Mouse (Mus musculus) ES-E14 (cell line): Measurements from ENCODE around the gene Grip1. TPM values are rescaled to one million over a fixed set of nuclear protein-coding genes. Genes with fewer than 3 reads are reported as not detected.

Source experiments
- DNase-seq: peaks from one replicate; pipeline ENCODE4 v3.0.0-alpha.2; 2013; ENCODE audit warnings: low read depth, low spot score
- H3K27ac ChIP-seq: 2 replicates; pipeline ENCODE4 v1.5.1; 2012; ENCODE audit warnings: low read depth, mild to moderate bottlenecking, low read length, moderate library complexity, mixed read lengths; ENCODE audit not compliant: poor library complexity, insufficient read depth, severe bottlenecking
- H3K36me3 ChIP-seq: 2 replicates; pipeline ENCODE4 v1.6.1; 2012; ENCODE audit warnings: mild to moderate bottlenecking, low read length, moderate library complexity, mixed read lengths; ENCODE audit not compliant: control insufficient read depth, poor library complexity, insufficient read depth, severe bottlenecking
- H3K4me1 ChIP-seq, 2 experiments: fragments of 150-350 bp in 1 of 2; sonication (generic) in 1 of 2; 2 replicates each; pipeline ENCODE4 v1.6.1; 2012; ENCODE audit warnings: low read length in 2 of 2, mild to moderate bottlenecking in 1 of 2, mixed read lengths in 1 of 2; ENCODE audit not compliant: control insufficient read depth in 2 of 2, insufficient read depth in 2 of 2, poor library complexity in 1 of 2
- H3K4me3 ChIP-seq, 2 experiments: fragments of 150-350 bp in 1 of 2; sonication (generic) in 1 of 2; 2 replicates each; pipeline ENCODE4 v1.5.1; 2012; ENCODE audit warnings: low read length in 2 of 2, low read depth in 1 of 2, mild to moderate bottlenecking in 1 of 2, mixed read lengths in 1 of 2; ENCODE audit not compliant: insufficient read depth in 1 of 2, poor library complexity in 1 of 2, severe bottlenecking in 1 of 2
- H3K9ac ChIP-seq: 2 replicates; pipeline ENCODE4 v1.6.1; 2012; ENCODE audit warnings: low read depth, mild to moderate bottlenecking, low read length, mixed read lengths; ENCODE audit not compliant: poor library complexity, insufficient read depth, severe bottlenecking
- H3K9me3 ChIP-seq: fragments of 150-350 bp; sonication (generic); 2 replicates; pipeline ENCODE4 v1.6.1; 2012; ENCODE audit warnings: low read depth, mild to moderate bottlenecking, low read length; ENCODE audit not compliant: control insufficient read depth, insufficient read depth
- CHD2 ChIP-seq: IDR thresholded peaks from 2 replicates; pipeline ENCODE4 v1.6.1; 2014; ENCODE audit warnings: mild to moderate bottlenecking, low read depth, low read length, inconsistent platforms
- HCFC1 ChIP-seq: IDR thresholded peaks from 2 replicates; pipeline ENCODE4 v1.6.1; 2012; ENCODE audit warnings: low read length, inconsistent platforms, borderline replicate concordance; ENCODE audit not compliant: insufficient read depth
- MAFK ChIP-seq: IDR thresholded peaks from 2 replicates; pipeline ENCODE4 v1.6.1; 2014; ENCODE audit warnings: mild to moderate bottlenecking, low read depth, low read length, inconsistent platforms; ENCODE audit not compliant: insufficient read depth
- ZC3H11A ChIP-seq: IDR thresholded peaks from 2 replicates; pipeline ENCODE4 v1.6.1; 2012; ENCODE audit warnings: low read depth, mild to moderate bottlenecking, inconsistent platforms, low read length, borderline replicate concordance
- ZNF384 ChIP-seq: IDR thresholded peaks from 2 replicates; pipeline ENCODE4 v1.6.1; 2012; ENCODE audit warnings: low read depth, low read length, inconsistent platforms
- in situ Hi-C, 2 experiments: fragments of 600-800 bp; cut with MboI; formaldehyde crosslinking; loops; one replicate each; pipeline ENCODE4 v1.15.1; 2025; ENCODE audit warnings: low sequenced_read_pairs in 2 of 2, inconsistent platforms in 1 of 2; ENCODE audit not compliant: unreplicated experiment in 2 of 2
- total RNA-seq: library from RNA; depleted of rRNA; stranded (reverse); fragments of 300-350 nt; gene quantifications from 2 replicates; pipeline ENCODE4 v1.2.3, GENCODE M21; 2012

Grip1 gene
- total RNA-seq, 1 experiment: 4.2 TPM

- H3K4me3 ChIP-seq: no peak overlapping the region
- no peak for DNase-seq
- no peak overlapping the region for H3K27ac ChIP-seq
- no peaks in the 10 kb centered on the region for H3K36me3 ChIP-seq
- H3K4me1 ChIP-seq: 0 out of 4 replicates have a peak, but pooled peaks cover 0 to 4% of the 10 kb centered on the region in 2 experiments
- H3K9ac ChIP-seq: no peak overlapping the region
- H3K9me3 ChIP-seq: no peaks in the 10 kb centered on the region
- no peak for TF ChIP-seq ZNF384
- TF ChIP-seq ZC3H11A: no peak
- TF ChIP-seq HCFC1: no peak
- no peak for TF ChIP-seq CHD2
- no peak for TF ChIP-seq MAFK
- in situ Hi-C loops: no loop called here
These were observed 239.8 kb downstream of the Grip1 start for GRCm38 (mm10) chr10:119693400-119693799.

DNA sequence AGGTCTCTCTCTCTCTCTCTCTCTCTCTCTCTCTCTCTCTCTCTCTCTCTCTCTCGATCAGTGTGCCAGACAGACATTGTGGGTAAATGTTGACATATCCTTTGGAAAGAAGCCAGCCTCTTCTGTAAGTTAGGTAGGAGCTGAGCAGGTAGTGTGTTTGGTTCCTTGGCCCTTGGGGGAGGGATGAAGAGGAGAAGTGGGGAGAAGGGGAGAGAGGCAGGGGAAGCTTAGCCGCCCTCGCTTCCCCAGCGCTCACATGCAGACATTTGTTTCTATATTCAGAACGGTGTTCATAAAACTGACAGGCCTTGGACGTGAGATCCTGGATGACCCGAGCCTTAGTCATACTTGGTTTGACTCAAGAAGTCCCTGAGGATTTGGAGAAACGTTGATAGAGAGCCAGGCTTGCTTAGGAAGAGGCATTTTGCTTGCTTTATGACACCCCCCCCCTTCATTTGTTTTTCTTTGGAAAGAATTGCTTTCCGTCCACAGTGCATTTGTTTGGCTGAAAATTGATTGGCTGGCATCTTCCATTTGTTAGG lies 243.7 kb downstream of the Grip1 start:
- Histone ChIP-seq H3K27ac (no peak overlapping the region), H3K9me3 (no peaks in the 10 kb centered on the region), H3K4me3 (no peak overlapping the region), H3K4me1 (0 out of 4 replicates have a peak, but pooled peaks cover 0 to under 1% of the 10 kb centered on the region in 2 experiments), H3K9ac (no peak overlapping the region), H3K36me3 (no peaks in the 10 kb centered on the region)
- in situ Hi-C loops: no loop called here
- DNase-seq: no peak
- TF ChIP-seq HCFC1 (no peak), ZNF384 (no peak), MAFK (no peak), ZC3H11A (no peak), CHD2 (no peak)

DNA sequence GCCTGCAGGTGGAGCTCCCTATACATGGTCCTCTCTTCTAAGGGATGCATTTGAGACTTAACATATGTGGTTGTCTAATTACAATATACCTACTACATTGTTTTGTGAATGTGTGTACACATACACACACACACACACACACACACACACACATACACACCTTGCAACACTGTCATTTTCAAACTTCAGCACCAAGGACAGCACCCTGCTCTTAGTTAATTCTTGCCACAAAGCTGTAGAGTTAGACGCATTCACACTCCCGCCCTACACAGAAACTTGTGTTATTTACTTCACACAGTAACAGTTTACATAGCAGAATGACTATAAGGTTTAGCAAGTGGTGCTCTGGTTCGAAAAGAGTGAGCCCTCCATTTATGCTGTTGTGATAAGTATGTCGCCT lies 251.7 kb downstream of the Grip1 start:
- in situ Hi-C loops: no loop called here
- no peak overlapping the region for H3K9ac ChIP-seq
- no peak for TF ChIP-seq ZC3H11A
- no peak for TF ChIP-seq ZNF384
- TF ChIP-seq CHD2: no peak
- no peak for TF ChIP-seq HCFC1
- no peak for TF ChIP-seq MAFK
- no peaks in the 10 kb centered on the region for H3K9me3 ChIP-seq
- H3K4me1 ChIP-seq: no peaks in the 10 kb centered on the region
- peak; percentile 48 for DNase-seq
- no peak overlapping the region for H3K4me3 ChIP-seq
- no peaks in the 10 kb centered on the region for H3K36me3 ChIP-seq
- no peak overlapping the region for H3K27ac ChIP-seq

GRCm38 (mm10) chr10:119706281-119706680 lies 252.7 kb downstream of the Grip1 start:
- no peak overlapping the region for H3K9ac ChIP-seq
- H3K27ac ChIP-seq: no peak overlapping the region
- no peaks in the 10 kb centered on the region for H3K36me3 ChIP-seq
- in situ Hi-C loops: no loop called here
- no peaks in the 10 kb centered on the region for H3K4me1 ChIP-seq
- no peak for DNase-seq
- no peaks in the 10 kb centered on the region for H3K9me3 ChIP-seq
- no peak overlapping the region for H3K4me3 ChIP-seq
- TF ChIP-seq MAFK (no peak), CHD2 (no peak), HCFC1 (no peak), ZC3H11A (no peak), ZNF384 (no peak)

GRCm38 (mm10) chr10:119706983-119707382 lies 253.4 kb downstream of the Grip1 start:
- H3K4me3 ChIP-seq: no peak overlapping the region
- no peaks in the 10 kb centered on the region for H3K36me3 ChIP-seq
- H3K27ac ChIP-seq: no peak overlapping the region
- no peaks in the 10 kb centered on the region for H3K4me1 ChIP-seq
- H3K9me3 ChIP-seq: no peaks in the 10 kb centered on the region
- in situ Hi-C loops: no loop called here
- no peak for TF ChIP-seq HCFC1
- TF ChIP-seq ZNF384: no peak
- TF ChIP-seq MAFK: no peak
- TF ChIP-seq CHD2: no peak
- no peak for TF ChIP-seq ZC3H11A
- DNase-seq: no peak
- no peak overlapping the region for H3K9ac ChIP-seq
